Mouse (Mus musculus): ENCODE results near the gene Ankdd1a.

DNA sequence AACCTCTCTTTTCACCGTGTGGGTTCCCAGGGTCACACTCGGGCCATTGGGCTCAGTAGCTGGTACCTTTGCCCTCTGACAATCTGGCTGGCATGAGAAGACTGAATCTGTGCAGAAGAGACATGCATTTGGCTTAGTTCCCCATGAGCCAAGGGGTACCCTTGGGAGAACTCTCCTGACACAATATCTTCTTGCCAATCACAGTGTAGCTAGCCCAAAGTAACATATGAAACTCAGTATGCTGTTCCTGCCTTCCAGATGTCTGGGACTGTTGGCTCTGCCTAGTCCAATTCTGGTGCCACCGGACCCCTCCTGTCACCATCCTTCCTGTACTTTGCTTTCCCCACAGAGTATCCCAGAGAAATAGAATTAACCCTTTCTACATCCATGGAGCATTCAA is 29.1 kb upstream of the Ankdd1a start:
- no peak for TF ChIP-seq POLR2A (IDR thresholded peaks at IDR 0.05; ENCODE audit: control insufficient read depth, low read depth, low read length)
- no peak for TF ChIP-seq CTCF (IDR thresholded peaks at IDR 0.05; ENCODE audit: control insufficient read depth, insufficient read depth, insufficient replicate concordance, low read depth, low read length)
